Mouse (Mus musculus) left cerebral cortex, adult 2 months (tissue): ENCODE results near the gene Ywhag. TPM values are rescaled to one million over a fixed set of nuclear protein-coding genes. Genes with fewer than 3 reads are reported as not detected.

Source experiments
- DNase-seq, 2 experiments: peaks; one replicate each; pipeline ENCODE4 v3.0.0; 2021 to 2022; ENCODE audit warnings: low spot score in 2 of 2, mixed read lengths in 1 of 2; ENCODE audit errors: extremely low spot score in 1 of 2
- H3K27ac ChIP-seq: fragments of 200-600 bp; 2 replicates; pipeline ENCODE4 v1.8.1; 2022
- H3K4me3 ChIP-seq: fragments of 200-600 bp; 2 replicates; pipeline ENCODE4 v1.8.1; 2022
- CTCF ChIP-seq: fragments of 200-600 bp; IDR thresholded peaks from 2 replicates; pipeline ENCODE4 v1.8.1; 2022; ENCODE audit warnings: antibody characterized with exemption, mild to moderate bottlenecking, moderate library complexity
- intact Hi-C: fragments of 180-260 bp; cut with DNase I; formaldehyde crosslinking; loops from one replicate; pipeline ENCODE4 v1.15.1; 2025
- total RNA-seq, 2 experiments: library from RNA; stranded (reverse); gene quantifications; 2 replicates each; pipeline ENCODE4 v1.2.3; 2021

Ywhag gene
- total RNA-seq, 2 experiments from 2014 or later, result 1,191 to 1,224 TPM

GRCm38 (mm10) chr5:135899833-135900232 lies 34.6 kb downstream of the Ywhag start:
- intact Hi-C loops, result loop anchor here (5.0 kb wide), 1 partner anchor 162 kb away; no protein-coding TSS in a partner anchor
- DNase-seq, result no peak

GRCm38 (mm10) chr5:135898995-135899394 lies 35.4 kb downstream of the Ywhag start:
- no peak for TF ChIP-seq CTCF
- intact Hi-C loops, result loop anchor here (5.0 kb wide), 1 partner anchor 163 kb away; no protein-coding TSS in a partner anchor
- DNase-seq, result no peak
- Histone ChIP-seq H3K27ac (no peak overlapping the region), H3K4me3 (no peak overlapping the region)

More at GRCm38 (mm10) chr5:135899833-135900232, 34.6 kb downstream of the Ywhag start:
- TF ChIP-seq CTCF, result no peak
- Histone ChIP-seq H3K4me3 (no peak overlapping the region), H3K27ac (no peak overlapping the region)

DNA sequence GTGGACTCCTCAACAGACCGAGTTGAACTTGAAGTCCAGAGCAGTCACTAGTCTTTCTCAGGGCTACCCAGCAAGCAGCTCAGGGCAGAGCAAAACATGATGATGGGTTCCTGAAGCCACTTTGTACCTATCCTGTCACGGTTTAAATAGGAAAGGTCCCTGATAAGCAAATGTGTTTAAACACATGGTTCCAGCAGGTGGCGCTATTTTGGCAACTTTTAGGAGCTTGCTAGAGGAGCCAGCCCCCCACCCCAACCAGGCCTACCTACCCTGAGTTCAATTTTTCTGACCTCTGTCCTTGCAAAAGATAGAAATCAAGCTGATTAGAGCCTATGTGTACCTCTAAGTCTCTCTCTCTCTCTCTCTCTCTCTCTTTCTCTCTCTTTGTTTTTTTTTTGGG lies 36.4 kb downstream of the Ywhag start:
- peak in 1 of 2 experiments; percentile 44 for DNase-seq

DNA sequence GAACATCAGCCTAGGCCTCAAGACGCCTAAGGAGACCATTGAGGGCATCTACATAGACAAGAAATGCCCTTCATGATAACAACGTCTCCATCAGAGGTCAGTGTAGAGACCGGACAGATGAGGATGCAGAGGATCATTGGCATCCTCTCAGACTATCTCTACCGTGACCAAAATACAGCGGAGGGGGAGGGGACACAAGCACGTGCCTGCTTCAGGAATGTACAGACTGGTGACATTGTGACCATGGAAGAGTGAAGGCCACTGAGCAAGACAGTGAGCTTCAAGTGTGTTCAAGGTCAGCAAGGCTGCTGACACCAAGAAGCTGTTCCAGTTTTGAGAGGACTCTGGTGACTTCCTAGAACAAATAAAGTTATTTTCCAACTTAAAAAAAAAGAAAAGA lies 39.5 kb downstream of the Ywhag start:
- no peak overlapping the region for H3K4me3 ChIP-seq
- intact Hi-C loops, result loop anchor here (5.0 kb wide), 1 partner anchor 167 kb away; no protein-coding TSS in a partner anchor
- TF ChIP-seq CTCF, result no peak
- no peak for DNase-seq
- H3K27ac ChIP-seq, result no peak overlapping the region

More for the DNA sequence above, 36.4 kb downstream of the Ywhag start:
- H3K27ac ChIP-seq, result no peak overlapping the region
- peak; percentile 70 for TF ChIP-seq CTCF
- intact Hi-C loops, result loop anchor here (5.0 kb wide), 1 partner anchor 164 kb away; no protein-coding TSS in a partner anchor
- no peak overlapping the region for H3K4me3 ChIP-seq

DNA sequence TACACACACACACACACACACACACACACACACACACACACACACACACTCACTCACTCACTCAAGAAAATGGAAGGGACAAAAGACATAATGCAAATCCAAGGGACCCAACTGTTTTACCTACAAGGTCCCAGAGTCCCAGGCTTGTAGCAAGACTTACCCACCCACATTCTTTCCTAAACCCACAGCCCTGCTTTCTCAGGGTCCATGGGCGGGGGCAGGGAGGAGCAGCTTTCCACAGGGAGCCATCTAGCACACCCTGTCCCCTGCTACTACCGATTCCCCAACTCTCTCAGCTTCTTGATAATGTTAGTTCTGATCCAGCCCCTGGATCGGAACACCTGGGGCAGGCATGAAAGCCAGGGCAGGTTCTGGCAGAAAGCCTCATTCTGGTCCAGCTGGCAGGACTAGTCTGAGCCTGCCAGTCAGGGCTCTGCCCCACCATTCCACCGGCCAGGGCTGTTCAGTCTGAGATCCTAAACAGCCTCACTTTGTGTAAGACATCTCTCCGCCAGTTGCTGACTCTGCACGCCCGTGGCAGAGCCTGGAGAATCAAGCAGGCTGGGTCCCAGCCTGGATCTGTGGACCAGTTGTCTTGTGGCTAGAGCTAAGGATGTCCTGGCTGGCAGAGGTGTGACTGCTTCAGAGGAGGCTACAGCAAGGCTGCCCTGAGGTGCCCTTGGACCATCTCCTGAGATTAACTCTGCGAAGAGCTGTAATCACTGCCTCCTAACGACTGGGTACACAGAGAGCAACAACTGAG lies 41.6 kb downstream of the Ywhag start:
- intact Hi-C loops, result no loop called here

GRCm38 (mm10) chr5:135890920-135891319 lies 43.5 kb downstream of the Ywhag start:
- Histone ChIP-seq H3K27ac (no peak overlapping the region), H3K4me3 (no peak overlapping the region)
- TF ChIP-seq CTCF, result no peak
- no peak for DNase-seq
- intact Hi-C loops, result no loop called here

More for the DNA sequence above, 41.6 kb downstream of the Ywhag start:
- no peak overlapping the region for H3K4me3 ChIP-seq
- no peak overlapping the region for H3K27ac ChIP-seq
- TF ChIP-seq CTCF, result no peak
- DNase-seq, result no peak

- no peak for TF ChIP-seq CTCF
- intact Hi-C loops, result no loop called here
Measured at GRCm38 (mm10) chr5:135890323-135890722, 44.1 kb downstream of the Ywhag start.

GRCm38 (mm10) chr5:135888405-135889215 lies 45.8 kb downstream of the Ywhag start:
- no peak for DNase-seq
- H3K27ac ChIP-seq, result no peak overlapping the region
- H3K4me3 ChIP-seq, result peak overlapping the region; percentile 39
- no peak; the same call in 1 of the 2 replicates for TF ChIP-seq CTCF
- intact Hi-C loops, result no loop called here

More at GRCm38 (mm10) chr5:135890323-135890722, 44.1 kb downstream of the Ywhag start:
- no peak for DNase-seq
- no peak overlapping the region for H3K4me3 ChIP-seq
- H3K27ac ChIP-seq, result no peak overlapping the region

- H3K4me3 ChIP-seq, result peak within 1 kb of the TSS; percentile 39
- no peak for TF ChIP-seq CTCF
- H3K27ac ChIP-seq, result peak within 1 kb of the TSS; percentile 58; the same call in 1 of the 2 replicates
- intact Hi-C loops, result no loop called here
- no peak for DNase-seq
Measured at GRCm38 (mm10) chr5:135887675-135888102, 46.7 kb downstream of the Ywhag start, which contains the start of gene Hspb1. Gene Hspb1, plus strand, starts transcription at chr5:135887919.

- no peak for TF ChIP-seq CTCF
- DNase-seq, result no peak
- intact Hi-C loops, result no loop called here
- Histone ChIP-seq H3K4me3 (no peak overlapping the region), H3K27ac (no peak overlapping the region)
Measured at GRCm38 (mm10) chr5:135884641-135885040, 49.8 kb downstream of the Ywhag start.

DNA sequence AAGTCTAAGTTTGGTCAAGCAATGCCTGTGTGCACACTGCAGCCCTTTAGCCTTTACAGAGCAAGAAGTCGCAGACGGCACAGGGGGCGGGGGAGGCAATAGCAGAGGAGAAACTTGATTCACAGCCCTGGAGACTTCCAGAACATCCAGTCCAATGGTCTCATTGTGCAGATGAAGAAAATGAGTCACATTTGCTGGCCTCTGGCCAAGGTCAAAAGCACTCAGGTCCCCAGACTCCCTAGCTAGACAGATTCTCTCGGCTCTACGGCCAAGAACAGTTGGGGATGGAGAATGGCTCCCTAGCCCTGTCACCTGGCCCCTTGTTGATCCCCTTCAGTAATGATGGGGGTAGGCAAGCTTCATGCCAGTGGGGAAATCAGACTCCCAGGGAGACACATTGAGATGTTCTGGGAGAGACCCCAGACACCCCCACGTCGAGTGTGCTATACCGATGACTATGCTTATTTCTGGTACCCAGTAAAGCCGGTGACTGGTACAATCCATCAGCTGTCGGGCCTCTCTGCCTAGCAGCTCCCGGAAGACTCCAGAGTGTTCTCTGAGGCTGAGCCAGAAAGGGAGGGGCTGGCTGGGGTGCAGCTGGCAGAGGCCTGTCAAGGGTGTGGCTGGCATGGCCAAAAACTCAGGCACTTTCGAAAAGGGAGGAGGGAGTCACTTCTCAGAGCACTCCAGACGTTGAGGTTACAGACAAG lies 54.8 kb downstream of the Ywhag start:
- DNase-seq, result no peak
- 0 out of 2 replicates have a peak overlapping the region, but pooled peaks have one; percentile 7 for H3K27ac ChIP-seq
- intact Hi-C loops, result loop anchor here (5.0 kb wide), 1 partner anchor 183 kb away; no protein-coding TSS in a partner anchor
- H3K4me3 ChIP-seq, result no peak overlapping the region
- TF ChIP-seq CTCF, result no peak
